Mouse (Mus musculus) intestine, embryonic 15.5 days (tissue): ENCODE data around the gene Mmp23. TPM values are rescaled to one million over a fixed set of nuclear protein-coding genes. Genes with fewer than 3 reads are reported as not detected.
"Not testable (repeated sequence)": the region's sequence is repeated elsewhere in the genome, so short reads cannot be mapped to it uniquely, and the experiment has no call there.

ENCODE experiments used
- ATAC-seq: fragments of 200-750 bp; cut with Nextera tagmentation; 2 replicates; pipeline ENCODE4 v1.8.0; 2017; ENCODE audit warnings: moderate TSS enrichment, moderate library complexity
- H3K27ac ChIP-seq: fragments of 300-500 bp; sonication (generic); 2 replicates; pipeline ENCODE4 v1.5.1; 2015; ENCODE audit warnings: mild to moderate bottlenecking, inconsistent platforms
- H3K27me3 ChIP-seq: fragments of 300-500 bp; sonication (generic); replicated peaks from 2 replicates; pipeline ENCODE4 v1.6.1; 2015; ENCODE audit warnings: inconsistent platforms
- H3K36me3 ChIP-seq: fragments of 300-500 bp; sonication (generic); 2 replicates; pipeline ENCODE4 v1.6.1; 2015; ENCODE audit warnings: inconsistent platforms
- H3K4me1 ChIP-seq: fragments of 300-500 bp; sonication (generic); replicated peaks from 2 replicates; pipeline ENCODE4 v1.6.1; 2015; ENCODE audit warnings: inconsistent platforms
- H3K4me2 ChIP-seq: fragments of 300-500 bp; sonication (generic); replicated peaks from 2 replicates; pipeline ENCODE4 v1.6.1; 2015; ENCODE audit warnings: mild to moderate bottlenecking, inconsistent platforms
- H3K4me3 ChIP-seq: fragments of 300-500 bp; sonication (generic); replicated peaks from 2 replicates; pipeline ENCODE4 v1.5.1; 2015; ENCODE audit warnings: inconsistent platforms
- H3K9ac ChIP-seq: fragments of 300-500 bp; sonication (generic); 2 replicates; pipeline ENCODE4 v1.6.1; 2015; ENCODE audit warnings: inconsistent platforms
- H3K9me3 ChIP-seq: fragments of 300-500 bp; sonication (generic); 2 replicates; pipeline ENCODE4 v1.6.1; 2016; ENCODE audit warnings: inconsistent platforms
- WGBS: fragments of 180-500 bp; shearing (Covaris S2); methylation state at CpG from one replicate; pipeline ENCODE4 v1.1.7; 2015; 5-methylcytosine and 5-hydroxymethylcytosine counted together
- polyA plus RNA-seq: library from polyadenylated mRNA; unstranded; fragments of >200 nt; fragmentation: Nextera tagmentation; extraction: Ambion mirVana; gene quantifications from 2 replicates; pipeline ENCODE4 v1.2.1, GENCODE M21; 2015

The Mmp23 gene
- polyA plus RNA-seq, 1 experiment from 2014 or later, result 38.0 TPM

GRCm38 (mm10) chr4:155652283-155653085, 700 bp downstream of the Mmp23 start:
- WGBS, result 25% methylated on average over 36 of the region's 36 CpGs

GRCm38 (mm10) chr4:155651553-155652269, 1.5 kb downstream of the Mmp23 start:
- H3K4me2 ChIP-seq, result peak overlapping the region; percentile 89
- WGBS, result 53% methylated on average over 15 of the region's 15 CpGs
- H3K4me3 ChIP-seq, result peak overlapping the region; percentile 45; the same call in 1 of the 2 replicates
- H3K4me1 ChIP-seq, result peaks cover 44% of the 10 kb centered on the region
- H3K36me3 ChIP-seq, result peaks cover 36% of the 10 kb centered on the region
- peak; percentile 40 for ATAC-seq
- peak overlapping the region; percentile 5; the same call in 1 of the 2 replicates for H3K9ac ChIP-seq
- no peaks in the 10 kb centered on the region for H3K9me3 ChIP-seq
- H3K27me3 ChIP-seq, result peaks cover 16% of the 10 kb centered on the region
- H3K27ac ChIP-seq, result peak overlapping the region; percentile 41; the same call in 1 of the 2 replicates

More at GRCm38 (mm10) chr4:155652283-155653085, 700 bp downstream of the Mmp23 start:
- peak overlapping the region; percentile 89 for H3K4me2 ChIP-seq
- peaks cover 44% of the 10 kb centered on the region for H3K4me1 ChIP-seq
- peaks cover 37% of the 10 kb centered on the region for H3K36me3 ChIP-seq
- H3K9me3 ChIP-seq, result no peaks in the 10 kb centered on the region
- H3K9ac ChIP-seq, result peak overlapping the region; percentile 52
- no peak for ATAC-seq
- peaks cover 16% of the 10 kb centered on the region for H3K27me3 ChIP-seq
- peak overlapping the region; percentile 45 for H3K4me3 ChIP-seq
- peak overlapping the region; percentile 68; the same call in 1 of the 2 replicates for H3K27ac ChIP-seq

- H3K27ac ChIP-seq, result no peak overlapping the region
- H3K4me3 ChIP-seq, result no peak overlapping the region
- peaks cover 32% of the 10 kb centered on the region for H3K4me1 ChIP-seq
- no peak overlapping the region for H3K4me2 ChIP-seq
- no peak overlapping the region for H3K9ac ChIP-seq
- H3K36me3 ChIP-seq, result peaks cover 32% of the 10 kb centered on the region
- 89% methylated on average over 11 of the region's 11 CpGs for WGBS
- H3K9me3 ChIP-seq, result no peaks in the 10 kb centered on the region
- no peak for ATAC-seq
- H3K27me3 ChIP-seq, result peaks cover 12% of the 10 kb centered on the region
Observed at GRCm38 (mm10) chr4:155649355-155649754, 3.8 kb downstream of the Mmp23 start.

GRCm38 (mm10) chr4:155645721-155646120, 7.5 kb downstream of the Mmp23 start:
- Histone ChIP-seq H3K4me3 (no peak overlapping the region), H3K9me3 (no peaks in the 10 kb centered on the region), H3K27ac (no peak overlapping the region), H3K4me1 (no peaks in the 10 kb centered on the region), H3K9ac (no peak overlapping the region), H3K4me2 (no peak overlapping the region), H3K36me3 (peaks cover 55% of the 10 kb centered on the region), H3K27me3 (no peaks in the 10 kb centered on the region)
- no peak for ATAC-seq
- WGBS, result 94% methylated on average over 5 of the region's 5 CpGs

- not testable (repeated sequence) for H3K4me3 ChIP-seq
Observed at GRCm38 (mm10) chr4:155645308-155645707, 7.9 kb downstream of the Mmp23 start, which contains the start of gene Gm10563. Gm10563 (minus strand) TSS chr4:155645408.

GRCm38 (mm10) chr4:155643531-155643930, 9.7 kb downstream of the Mmp23 start:
- ATAC-seq, result peak; percentile 58
- 59% methylated on average over 1 of the region's 1 CpGs for WGBS
- no peaks in the 10 kb centered on the region for H3K4me1 ChIP-seq
- no peak overlapping the region for H3K27ac ChIP-seq
- H3K4me2 ChIP-seq, result no peak overlapping the region
- H3K36me3 ChIP-seq, result peaks cover 50% of the 10 kb centered on the region
- no peaks in the 10 kb centered on the region for H3K27me3 ChIP-seq
- H3K9ac ChIP-seq, result no peak overlapping the region
- H3K9me3 ChIP-seq, result no peaks in the 10 kb centered on the region
- no peak overlapping the region for H3K4me3 ChIP-seq

More at GRCm38 (mm10) chr4:155645308-155645707, 7.9 kb downstream of the Mmp23 start, which contains the start of gene Gm10563:
- ATAC-seq, H3K9me3 ChIP-seq, H3K27ac ChIP-seq, H3K27me3 ChIP-seq, H3K9ac ChIP-seq, H3K4me2 ChIP-seq, H3K4me1 ChIP-seq: not testable (repeated sequence)
- 93% methylated on average over 2 of the region's 2 CpGs for WGBS
- peaks cover 54% of the 10 kb centered on the region for H3K36me3 ChIP-seq

- peak overlapping the region; percentile 29 for H3K27ac ChIP-seq
- no peak overlapping the region for H3K4me2 ChIP-seq
- peak; percentile 96 for ATAC-seq
- no peak overlapping the region for H3K9ac ChIP-seq
- no peaks in the 10 kb centered on the region for H3K4me1 ChIP-seq
- peaks cover 41% of the 10 kb centered on the region for H3K36me3 ChIP-seq
- no peak overlapping the region for H3K4me3 ChIP-seq
- no peaks in the 10 kb centered on the region for H3K27me3 ChIP-seq
- no peaks in the 10 kb centered on the region for H3K9me3 ChIP-seq
Observed at GRCm38 (mm10) chr4:155635766-155636499, 17.3 kb downstream of the Mmp23 start.

GRCm38 (mm10) chr4:155630267-155630666, 22.9 kb downstream of the Mmp23 start:
- no peak for ATAC-seq
- no peak overlapping the region for H3K9ac ChIP-seq
- WGBS, result 82% methylated on average over 6 of the region's 6 CpGs
- H3K27ac ChIP-seq, result no peak overlapping the region
- H3K27me3 ChIP-seq, result no peaks in the 10 kb centered on the region
- peaks cover 37% of the 10 kb centered on the region for H3K36me3 ChIP-seq
- no peak overlapping the region for H3K4me2 ChIP-seq
- no peaks in the 10 kb centered on the region for H3K9me3 ChIP-seq
- H3K4me1 ChIP-seq, result no peaks in the 10 kb centered on the region
- no peak overlapping the region for H3K4me3 ChIP-seq

- Histone ChIP-seq H3K36me3 (peaks cover 12% of the 10 kb centered on the region; the same call in 1 of the 2 replicates), H3K9me3 (no peaks in the 10 kb centered on the region), H3K4me3 (peak within 1 kb of the TSS; percentile 100), H3K27ac (peak within 1 kb of the TSS; percentile 90), H3K4me2 (peak within 1 kb of the TSS; percentile 63), H3K4me1 (peaks cover 3% of the 10 kb centered on the region; the same call in 1 of the 2 replicates), H3K27me3 (no peaks in the 10 kb centered on the region), H3K9ac (peak within 1 kb of the TSS; percentile 85)
- peak; percentile 100 for ATAC-seq
- under 1% methylated on average over 84 of the region's 84 CpGs for WGBS
Observed at GRCm38 (mm10) chr4:155624338-155625291, 28.6 kb downstream of the Mmp23 start, which contains the start of gene Cdk11b. Cdk11b (plus strand) TSS chr4:155624854.

- Histone ChIP-seq H3K4me1 (no peaks in the 10 kb centered on the region), H3K4me3 (no peak overlapping the region), H3K9me3 (no peaks in the 10 kb centered on the region), H3K27me3 (no peaks in the 10 kb centered on the region), H3K27ac (no peak overlapping the region), H3K36me3 (peaks cover 38% of the 10 kb centered on the region), H3K4me2 (no peak overlapping the region), H3K9ac (no peak overlapping the region)
- 0 out of 2 replicates have a peak, but pooled peaks have one; percentile 23 for ATAC-seq
- WGBS, result 92% methylated on average over 5 of the region's 5 CpGs
Observed at GRCm38 (mm10) chr4:155618321-155618720, 34.9 kb downstream of the Mmp23 start.

GRCm38 (mm10) chr4:155613264-155613663, 39.9 kb downstream of the Mmp23 start:
- ATAC-seq, result no peak
- Histone ChIP-seq H3K9me3 (no peaks in the 10 kb centered on the region), H3K4me3 (no peak overlapping the region), H3K27ac (no peak overlapping the region), H3K36me3 (peaks cover 38% of the 10 kb centered on the region), H3K9ac (no peak overlapping the region), H3K27me3 (no peaks in the 10 kb centered on the region), H3K4me2 (no peak overlapping the region), H3K4me1 (no peaks in the 10 kb centered on the region)
- 94% methylated on average over 3 of the region's 3 CpGs for WGBS
